Mouse (Mus musculus) hindbrain, embryonic 12.5 days (tissue): ENCODE measurements at regions not wholly inside any gene's neighbourhood (a gene's known extent, or its start where the extent isn't known, plus 50 kb on each side); places are given as distances from the start of the nearest gene placed in this dataset.

Source experiments
- ATAC-seq: fragments of 200-750 bp; cut with Nextera tagmentation; 2 replicates; pipeline ENCODE4 v1.8.0; 2017; ENCODE audit warnings: moderate TSS enrichment; ENCODE audit not compliant: low FRiP score
- H3K27ac ChIP-seq: fragments of 300-500 bp; sonication (generic); 2 replicates; pipeline ENCODE4 v1.5.1; 2016; ENCODE audit warnings: mild to moderate bottlenecking
- H3K27me3 ChIP-seq: fragments of 300-500 bp; sonication (generic); 2 replicates; pipeline ENCODE4 v1.6.1; 2016; ENCODE audit warnings: mild to moderate bottlenecking
- H3K36me3 ChIP-seq: fragments of 300-500 bp; sonication (generic); 2 replicates; pipeline ENCODE4 v1.6.1; 2016; ENCODE audit warnings: mild to moderate bottlenecking
- H3K4me1 ChIP-seq: fragments of 300-500 bp; sonication (generic); 2 replicates; pipeline ENCODE4 v1.6.1; 2016
- H3K4me2 ChIP-seq: fragments of 300-500 bp; sonication (generic); replicated peaks from 2 replicates; pipeline ENCODE4 v1.6.1; 2016; ENCODE audit warnings: mild to moderate bottlenecking
- H3K4me3 ChIP-seq: fragments of 300-500 bp; sonication (generic); 2 replicates; pipeline ENCODE4 v1.5.1; 2016; ENCODE audit warnings: mild to moderate bottlenecking
- H3K9ac ChIP-seq: fragments of 300-500 bp; sonication (generic); 2 replicates; pipeline ENCODE4 v1.6.1; 2016; ENCODE audit warnings: mild to moderate bottlenecking, moderate library complexity
- H3K9me3 ChIP-seq: fragments of 300-500 bp; sonication (generic); replicated peaks from 2 replicates; pipeline ENCODE4 v1.6.1; 2016; ENCODE audit warnings: mild to moderate bottlenecking
- WGBS: fragments of 180-500 bp; shearing (Covaris S2); methylation state at CpG from one replicate; pipeline ENCODE4 v1.1.7; 2016; 5-methylcytosine and 5-hydroxymethylcytosine counted together

- Histone ChIP-seq H3K36me3 (no peaks in the 10 kb centered on the region), H3K27me3 (no peaks in the 10 kb centered on the region), H3K4me1 (peaks cover 14% of the 10 kb centered on the region), H3K9me3 (no peaks in the 10 kb centered on the region), H3K9ac (no peak overlapping the region), H3K4me3 (no peak overlapping the region), H3K4me2 (no peak overlapping the region), H3K27ac (no peak overlapping the region)
- 76% methylated on average over 10 of the region's 10 CpGs for WGBS
- ATAC-seq = no peak
Measured at GRCm38 (mm10) chr6:51728816-51729562, 205.3 kb downstream of the Snx10 start.

DNA sequence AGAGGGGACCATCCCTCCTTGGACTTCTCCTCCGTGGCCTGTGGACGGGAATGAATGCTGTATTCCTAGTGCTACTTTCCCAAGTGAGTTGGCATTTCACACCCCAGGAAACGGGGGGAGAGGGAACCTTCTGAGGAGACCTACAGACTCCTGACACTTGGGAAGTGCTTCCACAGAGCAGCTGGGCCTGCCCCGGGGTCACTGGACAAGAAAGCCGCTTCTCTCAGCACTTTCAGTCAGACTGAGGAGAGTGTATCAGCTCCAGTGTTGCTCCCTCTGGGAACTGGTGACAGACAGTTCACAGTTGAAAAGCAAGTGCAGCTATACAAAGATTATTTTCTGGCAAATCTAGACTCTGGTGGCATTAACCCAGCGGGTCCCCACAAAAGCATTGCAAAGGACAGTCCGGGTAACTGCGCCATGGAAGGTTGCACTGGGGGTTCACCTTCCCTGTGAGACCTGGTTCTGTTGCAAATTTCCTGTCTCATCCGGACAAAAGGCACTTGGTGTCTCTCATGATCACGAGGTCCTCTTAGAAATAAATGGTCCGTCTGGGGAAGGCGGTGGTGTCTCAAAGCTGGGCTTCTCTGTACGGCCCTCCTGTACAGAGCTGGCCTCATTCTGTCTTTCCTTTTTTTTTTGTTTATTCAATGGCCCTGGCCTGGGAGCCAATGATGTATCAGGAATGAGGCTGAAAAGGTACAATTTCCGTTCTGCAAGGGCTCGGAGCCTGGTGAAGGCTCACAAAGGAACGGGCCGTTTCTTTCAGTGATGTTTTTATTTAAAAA is 207.1 kb downstream of the Snx10 start:
- peaks cover 14% of the 10 kb centered on the region for H3K4me1 ChIP-seq
- H3K27me3 ChIP-seq = no peaks in the 10 kb centered on the region
- H3K4me2 ChIP-seq = no peak overlapping the region
- WGBS = 54% methylated on average over 17 of the region's 17 CpGs
- H3K9me3 ChIP-seq = no peaks in the 10 kb centered on the region
- 0 out of 2 replicates have a peak overlapping the region, but pooled peaks have one; percentile 17 for H3K27ac ChIP-seq
- no peaks in the 10 kb centered on the region for H3K36me3 ChIP-seq
- ATAC-seq = no peak
- no peak overlapping the region for H3K9ac ChIP-seq
- H3K4me3 ChIP-seq = no peak overlapping the region

DNA sequence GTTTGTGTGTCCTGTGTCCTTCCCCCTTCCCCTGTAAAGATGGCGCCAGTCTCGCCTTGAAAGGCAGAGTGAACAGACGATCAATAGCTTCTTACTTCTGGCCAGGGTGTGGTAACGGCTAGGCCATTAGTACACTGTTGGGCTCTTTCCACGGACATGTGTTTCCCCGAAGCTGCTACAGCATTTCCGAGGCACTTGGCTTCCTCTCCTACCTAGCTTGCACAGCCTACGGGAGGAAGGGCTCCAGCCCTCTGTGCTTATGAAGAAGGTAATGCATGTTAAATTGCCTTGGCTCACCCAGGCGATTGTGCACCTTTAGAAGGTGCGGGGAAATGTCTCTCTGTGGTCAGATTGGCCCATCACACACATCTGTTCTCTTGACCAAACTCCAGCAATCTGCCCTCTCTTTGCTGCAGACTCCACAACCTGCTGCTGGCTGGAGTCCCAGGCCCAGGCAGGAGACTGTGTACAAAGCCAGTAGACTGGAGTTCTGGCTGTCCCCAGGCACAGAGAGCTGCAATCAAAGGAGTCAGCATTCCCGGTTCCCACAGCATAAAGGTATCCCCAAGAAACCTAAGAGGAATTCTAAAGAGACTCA is 208.7 kb downstream of the Snx10 start:
- H3K4me3 ChIP-seq = no peak overlapping the region
- no peaks in the 10 kb centered on the region for H3K36me3 ChIP-seq
- H3K9ac ChIP-seq = no peak overlapping the region
- no peaks in the 10 kb centered on the region for H3K27me3 ChIP-seq
- WGBS = 75% methylated on average over 11 of the region's 11 CpGs
- no peaks in the 10 kb centered on the region for H3K9me3 ChIP-seq
- no peak for ATAC-seq
- peaks cover 14% of the 10 kb centered on the region for H3K4me1 ChIP-seq
- no peak overlapping the region for H3K27ac ChIP-seq
- H3K4me2 ChIP-seq = no peak overlapping the region

- Histone ChIP-seq H3K4me3 (no peak overlapping the region), H3K4me1 (peaks cover 7% of the 10 kb centered on the region), H3K9me3 (no peaks in the 10 kb centered on the region), H3K36me3 (no peaks in the 10 kb centered on the region), H3K9ac (no peak overlapping the region), H3K4me2 (no peak overlapping the region), H3K27me3 (no peaks in the 10 kb centered on the region), H3K27ac (no peak overlapping the region)
- 85% methylated on average over 5 of the region's 5 CpGs for WGBS
- no peak for ATAC-seq
Measured at GRCm38 (mm10) chr6:51736051-51736450, 212.3 kb downstream of the Snx10 start.

DNA sequence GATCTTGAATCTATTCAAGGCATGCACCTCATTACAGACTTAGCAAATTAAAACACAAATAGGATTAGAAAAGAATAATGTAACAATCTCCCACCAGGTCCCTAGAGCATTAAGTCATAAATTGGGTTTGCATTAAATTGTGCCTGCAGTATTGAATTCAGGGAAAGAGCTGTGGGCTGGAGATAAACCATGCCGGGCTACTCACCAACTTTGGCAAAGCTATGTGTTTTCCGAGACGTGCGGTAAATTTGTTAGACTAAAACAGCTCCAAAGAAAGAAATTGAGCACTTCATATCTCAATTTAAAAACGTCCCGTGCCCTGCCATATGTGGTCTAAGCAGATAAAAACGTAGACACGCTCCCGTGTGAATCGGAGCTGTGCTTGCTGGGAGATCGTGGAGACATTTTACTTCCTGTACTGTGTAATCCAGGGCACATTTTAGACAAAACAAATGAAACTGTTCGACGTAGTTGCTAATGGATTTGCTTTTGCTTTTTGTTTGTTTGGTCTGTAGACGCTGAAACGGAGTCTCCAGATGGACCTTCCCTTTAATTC is 219.5 kb downstream of the Snx10 start:
- Histone ChIP-seq H3K9ac (no peak overlapping the region), H3K4me2 (no peak overlapping the region), H3K4me1 (peaks cover 30% of the 10 kb centered on the region), H3K27me3 (no peaks in the 10 kb centered on the region), H3K36me3 (no peaks in the 10 kb centered on the region), H3K4me3 (no peak overlapping the region), H3K9me3 (no peaks in the 10 kb centered on the region), H3K27ac (peak overlapping the region; percentile 40; the same call in 1 of the 2 replicates)
- ATAC-seq = no peak
- 65% methylated on average over 15 of the region's 15 CpGs for WGBS

DNA sequence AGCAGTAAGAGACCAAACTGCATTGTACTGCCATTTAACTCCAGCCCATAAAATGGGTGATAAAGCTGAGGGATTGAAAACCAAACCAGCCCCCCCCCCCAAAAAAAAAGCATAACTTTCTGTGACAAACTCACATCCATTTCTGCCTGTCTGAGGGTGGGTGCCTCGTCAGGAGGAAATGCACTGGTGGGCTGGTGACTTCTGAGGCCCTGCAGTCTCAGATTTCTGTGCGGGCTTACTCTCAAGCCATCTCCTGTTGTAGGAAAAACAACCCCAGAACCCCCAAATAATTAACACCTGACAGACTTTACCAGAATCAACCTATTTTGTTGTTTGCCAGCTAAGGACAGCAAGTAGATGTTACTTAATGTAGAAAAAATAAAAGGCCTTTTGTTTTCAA is 220.9 kb downstream of the Snx10 start:
- Histone ChIP-seq H3K4me1 (peaks cover 30% of the 10 kb centered on the region), H3K27ac (no peak overlapping the region), H3K9me3 (no peaks in the 10 kb centered on the region), H3K36me3 (no peaks in the 10 kb centered on the region), H3K9ac (no peak overlapping the region), H3K4me2 (no peak overlapping the region), H3K4me3 (no peak overlapping the region), H3K27me3 (no peaks in the 10 kb centered on the region)
- WGBS = 73% methylated on average over 2 of the region's 2 CpGs
- ATAC-seq = no peak

GRCm38 (mm10) chr6:51754239-51754681 is 230.6 kb downstream of the Snx10 start:
- no peak for ATAC-seq
- 53% methylated on average over 8 of the region's 8 CpGs for WGBS
- H3K4me2 ChIP-seq = no peak overlapping the region
- no peaks in the 10 kb centered on the region for H3K36me3 ChIP-seq
- H3K9ac ChIP-seq = no peak overlapping the region
- no peak overlapping the region for H3K4me3 ChIP-seq
- peak overlapping the region; percentile 41; the same call in 1 of the 2 replicates for H3K27ac ChIP-seq
- peaks cover 6% of the 10 kb centered on the region for H3K4me1 ChIP-seq
- H3K9me3 ChIP-seq = no peaks in the 10 kb centered on the region
- H3K27me3 ChIP-seq = no peaks in the 10 kb centered on the region

GRCm38 (mm10) chr6:51757131-51757530 is 233.4 kb downstream of the Snx10 start:
- Histone ChIP-seq H3K9me3 (no peaks in the 10 kb centered on the region), H3K4me2 (no peak overlapping the region), H3K4me1 (peaks cover 6% of the 10 kb centered on the region), H3K27me3 (no peaks in the 10 kb centered on the region), H3K36me3 (no peaks in the 10 kb centered on the region), H3K27ac (no peak overlapping the region), H3K4me3 (no peak overlapping the region), H3K9ac (no peak overlapping the region)
- WGBS = 77% methylated on average over 3 of the region's 3 CpGs
- ATAC-seq = no peak

- 83% methylated on average over 4 of the region's 4 CpGs for WGBS
- Histone ChIP-seq H3K27me3 (no peaks in the 10 kb centered on the region), H3K4me1 (peaks cover 6% of the 10 kb centered on the region), H3K27ac (0 out of 2 replicates have a peak overlapping the region, but pooled peaks have one; percentile 30), H3K4me3 (no peak overlapping the region), H3K4me2 (no peak overlapping the region), H3K9ac (no peak overlapping the region), H3K9me3 (no peaks in the 10 kb centered on the region), H3K36me3 (no peaks in the 10 kb centered on the region)
- ATAC-seq = no peak
Measured at GRCm38 (mm10) chr6:51757746-51758145, 234.0 kb downstream of the Snx10 start.

DNA sequence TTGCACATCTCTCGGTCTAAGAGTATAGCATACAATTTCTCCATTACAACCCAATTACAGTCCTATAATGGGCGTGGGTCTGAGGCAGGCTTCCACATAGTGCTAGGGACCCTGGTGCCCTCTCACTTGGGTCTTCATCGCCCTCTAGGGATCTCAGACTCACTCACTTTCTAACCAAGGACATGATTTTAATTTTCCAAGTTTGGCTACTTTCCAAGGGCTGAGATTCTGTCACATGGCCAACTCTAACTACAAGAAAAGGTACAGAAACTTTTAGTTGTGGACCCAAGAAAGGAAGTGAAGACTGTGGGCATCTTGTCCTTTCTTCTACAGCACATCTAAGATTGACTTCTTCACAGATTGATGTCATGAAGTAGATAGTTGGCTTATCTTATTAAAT is 235.1 kb downstream of the Snx10 start:
- Histone ChIP-seq H3K36me3 (no peaks in the 10 kb centered on the region), H3K27ac (no peak overlapping the region), H3K27me3 (no peaks in the 10 kb centered on the region), H3K4me2 (no peak overlapping the region), H3K9ac (no peak overlapping the region), H3K9me3 (no peaks in the 10 kb centered on the region), H3K4me1 (peaks cover 6% of the 10 kb centered on the region), H3K4me3 (no peak overlapping the region)
- 78% methylated on average over 3 of the region's 3 CpGs for WGBS
- ATAC-seq = no peak

- H3K9me3 ChIP-seq = no peaks in the 10 kb centered on the region
- H3K27ac ChIP-seq = no peak overlapping the region
- no peaks in the 10 kb centered on the region for H3K36me3 ChIP-seq
- no peak overlapping the region for H3K9ac ChIP-seq
- ATAC-seq = no peak
- no peak overlapping the region for H3K4me2 ChIP-seq
- no peaks in the 10 kb centered on the region for H3K27me3 ChIP-seq
- no peak overlapping the region for H3K4me3 ChIP-seq
- 65% methylated on average over 5 of the region's 5 CpGs for WGBS
- H3K4me1 ChIP-seq = no peaks in the 10 kb centered on the region
Measured at GRCm38 (mm10) chr6:51760372-51760771, 236.7 kb downstream of the Snx10 start.

DNA sequence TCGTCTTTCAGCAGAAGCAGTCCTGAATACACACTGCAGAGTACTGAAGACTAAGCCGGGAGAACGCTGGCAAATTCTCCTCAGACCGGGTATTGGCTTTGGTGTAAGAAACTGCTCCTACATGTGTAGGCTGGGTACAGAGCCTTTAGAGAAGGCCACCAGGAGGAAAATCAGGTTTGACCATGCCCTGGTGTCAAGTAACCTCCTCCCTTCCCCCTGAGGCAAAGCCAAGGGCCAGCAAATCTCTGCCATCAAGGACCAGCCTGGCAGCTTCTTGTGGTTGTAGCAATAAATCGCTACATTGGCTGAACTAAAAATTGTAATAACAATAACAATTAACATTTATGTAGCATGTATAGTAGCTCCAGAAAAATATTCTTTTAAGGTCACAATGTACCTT is 237.8 kb downstream of the Snx10 start:
- Histone ChIP-seq H3K36me3 (no peaks in the 10 kb centered on the region), H3K9ac (no peak overlapping the region)
- 89% methylated on average over 5 of the region's 5 CpGs for WGBS

More for the DNA sequence above, 237.8 kb downstream of the Snx10 start:
- Histone ChIP-seq H3K9me3 (no peaks in the 10 kb centered on the region), H3K4me1 (0 out of 2 replicates have a peak, but pooled peaks cover 4% of the 10 kb centered on the region), H3K4me3 (no peak overlapping the region), H3K27me3 (peaks cover 6% of the 10 kb centered on the region; the same call in 1 of the 2 replicates), H3K27ac (no peak overlapping the region), H3K4me2 (no peak overlapping the region)
- ATAC-seq = no peak
